Mouse (Mus musculus) neural tube, embryonic 11.5 days (tissue): Measurements from ENCODE around the gene Kndc1. TPM values are rescaled to one million over a fixed set of nuclear protein-coding genes. Genes with fewer than 3 reads are reported as not detected.

ENCODE experiments used
- ATAC-seq: fragments of 200-750 bp; cut with Nextera tagmentation; 2 replicates; pipeline ENCODE4 v1.8.0; 2017; ENCODE audit warnings: moderate number of reproducible peaks, mild to moderate bottlenecking, moderate TSS enrichment, moderate library complexity; ENCODE audit not compliant: insufficient read depth, low FRiP score, low TSS enrichment
- DNase-seq: peaks from one replicate; pipeline ENCODE4 v3.0.0-alpha.2; 2015; ENCODE audit warnings: low spot score
- H3K27ac ChIP-seq: fragments of 300-500 bp; sonication (generic); 2 replicates; pipeline ENCODE4 v1.5.1; 2014; ENCODE audit warnings: low read depth, mild to moderate bottlenecking, low read length
- H3K27me3 ChIP-seq: fragments of 300-500 bp; sonication (generic); 2 replicates; pipeline ENCODE4 v1.6.1; 2014; ENCODE audit warnings: mild to moderate bottlenecking, low read length, mixed read lengths; ENCODE audit not compliant: control insufficient read depth, insufficient read depth
- H3K36me3 ChIP-seq: fragments of 300-500 bp; sonication (generic); 2 replicates; pipeline ENCODE4 v1.6.1; 2014; ENCODE audit warnings: mild to moderate bottlenecking, low read length, moderate library complexity, mixed read lengths; ENCODE audit not compliant: control insufficient read depth, insufficient read depth
- H3K4me1 ChIP-seq: fragments of 300-500 bp; sonication (generic); 2 replicates; pipeline ENCODE4 v1.6.1; 2014; ENCODE audit warnings: low read length, mixed read lengths; ENCODE audit not compliant: control insufficient read depth, insufficient read depth
- H3K4me2 ChIP-seq: fragments of 300-500 bp; sonication (generic); 2 replicates; pipeline ENCODE4 v1.6.1; 2014; ENCODE audit warnings: low read depth, mild to moderate bottlenecking, moderate library complexity
- H3K4me3 ChIP-seq: fragments of 300-500 bp; sonication (generic); 2 replicates; pipeline ENCODE4 v1.5.1; 2014; ENCODE audit warnings: low read depth, low read length
- H3K9ac ChIP-seq: fragments of 300-500 bp; sonication (generic); 2 replicates; pipeline ENCODE4 v1.6.1; 2014; ENCODE audit warnings: mild to moderate bottlenecking, low read length
- H3K9me3 ChIP-seq: fragments of 300-500 bp; sonication (generic); 2 replicates; pipeline ENCODE4 v1.6.1; 2016; ENCODE audit warnings: low read length; ENCODE audit not compliant: control insufficient read depth
- WGBS: fragments of 180-500 bp; shearing (Covaris S2); extraction: QIAGEN DNeasy Blood & Tissue Kit; methylation state at CpG from one replicate; pipeline ENCODE4 v1.1.7; 2014; 5-methylcytosine and 5-hydroxymethylcytosine counted together
- polyA plus RNA-seq: library from polyadenylated mRNA; unstranded; fragments of >200 nt; fragmentation: Nextera tagmentation; extraction: Ambion mirVana; gene quantifications from 2 replicates; pipeline ENCODE4 v1.2.1, GENCODE M21; 2014

The Kndc1 gene
- polyA plus RNA-seq, 1 experiment from 2014 or later: 1.2 TPM

DNA sequence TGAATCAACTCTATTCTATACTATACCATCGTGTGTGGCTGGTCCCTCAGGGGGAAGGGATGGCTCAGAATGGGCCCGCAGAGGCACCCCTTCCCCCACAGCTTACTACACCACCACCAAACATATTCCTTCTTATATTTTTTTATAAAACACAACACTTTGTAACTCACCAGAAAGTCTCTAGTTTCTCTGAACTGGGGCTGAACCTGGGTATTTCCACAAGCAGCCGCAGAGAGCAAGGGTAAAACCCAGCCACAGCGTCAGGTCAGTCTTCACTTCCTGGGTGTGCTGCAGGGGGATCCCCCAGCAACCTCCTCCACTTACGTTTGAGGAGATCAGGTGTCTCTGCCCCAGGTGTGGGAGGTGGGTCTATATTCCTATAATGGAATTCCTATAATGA, 73.9 kb downstream of the Kndc1 start:
- no peaks in the 10 kb centered on the region for H3K9me3 ChIP-seq
- DNase-seq (no peak), ATAC-seq (no peak)
- H3K27me3 ChIP-seq: no peaks in the 10 kb centered on the region
- no peak overlapping the region for H3K4me2 ChIP-seq
- H3K27ac ChIP-seq: no peak overlapping the region
- no peak overlapping the region for H3K9ac ChIP-seq
- no peaks in the 10 kb centered on the region for H3K36me3 ChIP-seq
- no peaks in the 10 kb centered on the region for H3K4me1 ChIP-seq
- H3K4me3 ChIP-seq: no peak overlapping the region
- 57% methylated on average over 5 of the region's 5 CpGs for WGBS

DNA sequence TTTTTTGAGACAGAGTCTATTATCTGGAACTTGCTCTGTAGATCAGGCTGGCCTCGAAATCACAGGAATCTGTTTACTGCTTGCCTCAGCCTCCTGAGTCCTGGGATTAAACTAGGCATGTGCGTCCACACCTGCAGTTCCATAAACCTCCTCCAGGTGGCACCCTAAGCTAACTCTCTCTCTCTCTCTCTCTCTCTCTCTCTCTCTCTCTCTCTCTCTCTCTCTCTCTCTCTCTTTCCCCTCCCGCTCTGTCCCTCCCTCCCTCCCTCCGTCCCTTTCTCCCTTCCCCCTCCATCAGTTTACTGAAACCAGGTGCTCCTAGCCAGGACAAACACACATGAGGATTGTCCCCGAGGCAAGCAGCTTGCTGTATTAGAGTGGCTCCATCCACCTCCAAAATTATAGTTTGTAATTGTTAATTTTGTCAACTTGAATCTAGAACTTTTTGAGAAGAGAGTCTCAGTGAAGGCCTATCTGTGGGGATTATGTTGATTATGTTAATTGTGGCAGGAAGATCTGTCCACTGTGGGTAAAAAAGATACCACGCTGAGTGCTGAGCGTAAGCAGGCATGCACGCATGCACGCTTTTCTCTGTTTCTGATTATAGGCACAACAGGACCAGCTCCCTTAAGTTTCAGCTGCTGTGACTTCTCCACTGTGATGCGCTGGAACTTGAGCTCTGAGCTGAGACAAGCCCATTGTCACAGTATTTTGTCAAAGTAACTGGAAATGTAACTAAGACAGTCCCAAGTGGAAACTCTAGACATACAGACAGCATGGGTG, 75.0 kb downstream of the Kndc1 start:
- ATAC-seq (peak; percentile 38; the same call in 1 of the 2 replicates), DNase-seq (peak; percentile 80)
- 44% methylated on average over 10 of the region's 10 CpGs for WGBS
- no peak overlapping the region for H3K4me2 ChIP-seq
- no peaks in the 10 kb centered on the region for H3K36me3 ChIP-seq
- H3K27me3 ChIP-seq: no peaks in the 10 kb centered on the region
- H3K4me3 ChIP-seq: no peak overlapping the region
- no peak overlapping the region for H3K27ac ChIP-seq
- no peaks in the 10 kb centered on the region for H3K9me3 ChIP-seq
- H3K4me1 ChIP-seq: no peaks in the 10 kb centered on the region
- no peak overlapping the region for H3K9ac ChIP-seq

DNA sequence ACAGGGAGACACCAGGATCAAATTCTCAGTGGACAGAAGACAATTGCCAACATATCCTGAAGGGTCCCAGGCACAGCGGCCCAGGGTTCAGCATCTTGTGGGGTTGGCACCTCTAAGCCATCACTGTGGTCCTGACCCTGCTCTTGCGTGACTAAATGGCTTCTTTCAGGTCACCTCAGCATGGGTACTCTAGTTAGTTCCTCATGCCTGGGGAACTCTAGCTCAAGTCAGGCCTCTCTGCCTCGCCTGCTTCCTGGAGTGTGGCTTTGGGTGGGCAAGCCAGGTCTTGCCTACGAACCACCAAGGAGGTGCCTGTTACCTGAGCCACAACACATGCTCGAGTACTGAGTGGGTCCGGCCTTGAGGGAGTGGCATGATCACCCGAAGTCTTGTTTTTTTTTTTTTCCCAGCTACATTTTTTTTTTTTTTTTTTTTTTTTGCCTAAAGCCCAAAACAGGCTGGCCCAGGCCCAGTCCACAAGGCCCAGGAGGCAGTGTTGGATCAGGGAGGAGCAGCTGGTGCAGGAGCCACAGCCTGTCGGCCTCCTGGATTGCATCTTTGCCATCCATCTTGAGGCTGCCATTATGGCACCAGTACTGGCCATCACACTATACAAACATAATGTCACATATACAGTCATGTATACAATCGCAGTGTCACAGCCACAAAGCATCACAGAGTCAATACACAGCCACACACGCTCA, 75.9 kb downstream of the Kndc1 start:
- H3K27ac ChIP-seq: no peak overlapping the region
- no peak overlapping the region for H3K9ac ChIP-seq
- ATAC-seq: no peak
- DNase-seq: no peak
- no peak overlapping the region for H3K4me2 ChIP-seq
- no peaks in the 10 kb centered on the region for H3K4me1 ChIP-seq
- WGBS: 83% methylated on average over 10 of the region's 10 CpGs
- H3K27me3 ChIP-seq: no peaks in the 10 kb centered on the region
- no peak overlapping the region for H3K4me3 ChIP-seq
- no peaks in the 10 kb centered on the region for H3K36me3 ChIP-seq
- H3K9me3 ChIP-seq: no peaks in the 10 kb centered on the region

DNA sequence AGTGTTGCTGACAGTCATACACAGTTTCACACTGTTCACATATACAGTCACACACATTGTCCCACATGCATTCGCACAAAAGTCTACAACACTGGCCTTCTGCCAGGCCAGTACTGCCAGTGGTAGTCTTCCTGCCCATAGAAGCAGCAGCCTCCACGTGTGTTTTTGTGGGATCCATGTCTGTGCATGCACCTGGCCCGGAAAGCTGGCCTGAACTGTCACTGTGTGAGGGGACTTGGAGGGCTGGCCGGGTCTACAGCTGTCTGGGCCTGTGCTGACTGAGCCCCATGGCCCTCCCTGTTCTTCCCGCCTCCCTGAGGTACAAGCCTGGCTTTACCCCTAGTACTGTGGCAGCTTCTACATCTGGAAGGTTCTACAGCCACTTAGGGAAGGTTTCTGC, 76.5 kb downstream of the Kndc1 start:
- no peaks in the 10 kb centered on the region for H3K36me3 ChIP-seq
- no peak overlapping the region for H3K9ac ChIP-seq
- no peak overlapping the region for H3K4me3 ChIP-seq
- no peak overlapping the region for H3K4me2 ChIP-seq
- 89% methylated on average over 5 of the region's 5 CpGs for WGBS
- no peaks in the 10 kb centered on the region for H3K9me3 ChIP-seq
- H3K4me1 ChIP-seq: no peaks in the 10 kb centered on the region
- ATAC-seq: no peak
- H3K27me3 ChIP-seq: no peaks in the 10 kb centered on the region
- no peak for DNase-seq
- H3K27ac ChIP-seq: no peak overlapping the region

- no peak for DNase-seq
- 79% methylated on average over 6 of the region's 6 CpGs for WGBS
Observed at GRCm38 (mm10) chr7:139971436-139971835, 76.9 kb downstream of the Kndc1 start.

GRCm38 (mm10) chr7:139972923-139973331, 78.4 kb downstream of the Kndc1 start:
- Histone ChIP-seq H3K4me3 (no peak overlapping the region), H3K27me3 (no peaks in the 10 kb centered on the region), H3K9ac (no peak overlapping the region), H3K4me1 (no peaks in the 10 kb centered on the region), H3K36me3 (no peaks in the 10 kb centered on the region), H3K9me3 (no peaks in the 10 kb centered on the region), H3K4me2 (no peak overlapping the region), H3K27ac (no peak overlapping the region)
- no peak for ATAC-seq
- DNase-seq: no peak

More at GRCm38 (mm10) chr7:139971436-139971835, 76.9 kb downstream of the Kndc1 start:
- Histone ChIP-seq H3K36me3 (no peaks in the 10 kb centered on the region), H3K27me3 (no peaks in the 10 kb centered on the region), H3K4me2 (no peak overlapping the region), H3K9me3 (no peaks in the 10 kb centered on the region), H3K27ac (no peak overlapping the region), H3K4me1 (no peaks in the 10 kb centered on the region), H3K9ac (no peak overlapping the region), H3K4me3 (no peak overlapping the region)
- no peak for ATAC-seq

- Histone ChIP-seq H3K36me3 (no peaks in the 10 kb centered on the region), H3K4me2 (no peak overlapping the region), H3K9me3 (no peaks in the 10 kb centered on the region), H3K27me3 (no peaks in the 10 kb centered on the region), H3K4me3 (no peak overlapping the region), H3K4me1 (peaks cover 6% of the 10 kb centered on the region; the same call in 1 of the 2 replicates), H3K27ac (no peak overlapping the region), H3K9ac (no peak overlapping the region)
- no peak for ATAC-seq
- DNase-seq: no peak
- 94% methylated on average over 10 of the region's 10 CpGs for WGBS
Observed at GRCm38 (mm10) chr7:139974307-139974706, 79.8 kb downstream of the Kndc1 start.

DNA sequence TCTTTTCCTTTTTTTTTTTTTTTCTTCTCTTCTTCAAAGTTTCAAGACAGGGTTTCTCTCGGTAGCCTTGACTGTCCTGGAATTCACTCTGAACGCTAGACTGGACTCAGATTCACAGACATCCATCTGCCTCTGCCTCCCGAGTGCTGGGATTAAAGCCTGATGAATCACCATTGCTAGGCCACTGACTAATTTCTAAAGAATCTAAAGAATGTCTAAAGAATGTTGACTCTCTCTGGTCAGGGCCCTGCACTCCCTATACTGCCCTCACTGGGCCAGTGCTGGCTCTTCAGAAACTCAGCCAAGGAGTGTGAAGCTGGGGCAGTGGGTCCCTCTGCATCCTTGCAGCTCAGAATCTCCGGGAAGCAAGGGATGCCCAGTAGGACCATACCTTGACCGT, 81.0 kb downstream of the Kndc1 start:
- H3K9me3 ChIP-seq: no peaks in the 10 kb centered on the region
- 60% methylated on average over 5 of the region's 5 CpGs for WGBS
- H3K27me3 ChIP-seq: no peaks in the 10 kb centered on the region
- ATAC-seq (no peak), DNase-seq (no peak)
- peaks cover 6% of the 10 kb centered on the region; the same call in 1 of the 2 replicates for H3K4me1 ChIP-seq
- no peak overlapping the region for H3K9ac ChIP-seq
- H3K4me2 ChIP-seq: no peak overlapping the region
- no peak overlapping the region for H3K27ac ChIP-seq
- no peaks in the 10 kb centered on the region for H3K36me3 ChIP-seq
- no peak overlapping the region for H3K4me3 ChIP-seq
